Mouse (Mus musculus) heart, adult 11 months (tissue): ENCODE measurements at regions not wholly inside any gene's neighbourhood (a gene's known extent, or its start where the extent isn't known, plus 50 kb on each side); places are given as distances from the start of the nearest gene placed in this dataset.

ENCODE experiments used
- DNase-seq: peaks from one replicate; pipeline ENCODE4 v3.0.0; 2022

DNA sequence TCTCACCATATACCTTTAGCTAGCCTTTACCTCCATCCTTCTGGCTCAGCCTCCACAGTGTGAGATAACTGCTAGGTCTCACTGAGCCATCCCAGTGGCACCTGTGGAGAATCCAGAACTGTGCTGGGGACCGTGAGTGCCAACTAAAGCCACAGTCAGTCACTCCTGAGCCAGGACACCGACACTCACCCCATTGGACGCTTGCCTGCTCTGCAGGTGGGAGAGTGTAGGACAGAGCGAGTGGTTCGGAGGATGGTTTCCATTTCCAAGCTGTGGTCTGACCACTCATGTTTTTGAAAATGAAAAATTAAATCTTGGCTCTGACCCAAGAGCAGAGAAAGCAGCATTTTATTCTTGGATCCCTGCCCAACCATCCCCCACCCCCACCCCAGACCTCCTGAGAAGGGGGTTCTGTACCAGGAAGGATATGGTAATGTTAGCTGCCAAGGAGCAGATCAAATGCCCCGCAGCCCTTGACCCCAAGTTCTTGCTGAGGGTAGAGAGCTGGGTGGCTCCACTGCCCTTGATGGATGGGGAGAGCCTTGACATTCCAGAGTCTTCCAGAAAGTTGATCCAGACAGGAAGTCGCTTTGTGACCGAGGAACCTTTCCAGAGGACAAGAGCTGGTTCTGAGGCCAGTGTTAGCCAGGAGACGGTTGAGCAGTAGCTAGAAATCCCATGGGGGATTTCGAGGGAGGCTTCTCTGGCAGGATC, 83.3 kb upstream of the Smim23 start:
- no peak for DNase-seq

DNA sequence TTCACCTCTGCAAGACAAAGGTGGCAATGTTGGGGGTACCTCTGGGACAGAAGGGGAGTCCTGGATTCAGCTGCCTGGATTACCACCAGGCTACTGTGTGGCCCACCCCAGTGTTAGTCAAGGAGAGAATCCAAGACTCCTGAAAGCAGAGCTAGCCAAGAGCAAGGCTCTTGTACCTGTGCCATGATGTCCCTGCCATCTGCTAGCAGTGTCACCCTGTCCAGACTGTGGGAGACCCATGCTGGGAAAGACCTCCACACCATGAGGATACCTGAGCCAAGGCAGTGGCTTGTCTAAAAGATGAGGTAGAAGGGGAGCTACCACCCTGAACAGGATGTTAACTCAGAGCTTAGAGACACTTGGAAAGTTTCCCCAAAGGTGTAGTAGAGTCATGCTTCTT, 79.6 kb upstream of the Smim23 start:
- DNase-seq = no peak

DNA sequence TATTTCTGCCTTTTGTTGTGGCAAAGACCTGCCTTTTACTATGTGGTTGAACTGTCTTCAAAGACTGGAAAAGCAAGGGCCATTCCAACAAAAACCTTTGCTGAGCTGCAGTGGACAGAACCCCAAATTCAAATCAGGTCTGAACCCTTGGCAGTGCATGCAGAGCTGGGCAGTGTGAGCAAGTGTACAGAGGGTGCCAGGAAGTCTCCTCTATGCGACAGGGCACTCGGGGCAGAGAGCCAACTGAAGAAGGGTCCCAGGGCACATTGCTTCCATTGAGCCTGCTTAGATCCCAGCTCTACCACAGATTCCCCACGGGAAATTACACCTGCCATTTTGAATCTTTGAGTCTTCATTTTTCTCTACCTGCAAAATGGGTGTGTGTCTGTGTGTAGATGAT, 79.0 kb upstream of the Smim23 start:
- DNase-seq = no peak

DNA sequence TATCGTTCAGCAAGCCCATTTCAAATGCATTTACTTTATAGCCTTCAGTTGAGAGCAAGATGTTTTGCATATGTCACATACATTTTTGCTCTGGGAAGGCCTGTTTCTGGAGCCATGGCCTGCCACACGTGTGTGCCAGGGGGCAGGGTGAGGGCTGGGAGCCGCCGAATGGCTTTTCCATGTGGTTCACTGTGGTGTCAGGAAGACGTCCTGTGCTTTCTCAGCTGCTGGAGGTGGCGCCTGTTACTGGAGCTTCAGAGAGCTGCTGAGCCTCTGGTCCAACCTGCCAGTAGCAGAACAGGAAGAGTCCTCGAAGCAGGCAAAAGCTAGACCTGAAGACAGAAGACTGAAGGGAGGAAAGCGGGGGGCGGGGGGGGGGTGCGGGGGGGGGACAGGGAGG, 78.5 kb upstream of the Smim23 start:
- no peak for DNase-seq

DNA sequence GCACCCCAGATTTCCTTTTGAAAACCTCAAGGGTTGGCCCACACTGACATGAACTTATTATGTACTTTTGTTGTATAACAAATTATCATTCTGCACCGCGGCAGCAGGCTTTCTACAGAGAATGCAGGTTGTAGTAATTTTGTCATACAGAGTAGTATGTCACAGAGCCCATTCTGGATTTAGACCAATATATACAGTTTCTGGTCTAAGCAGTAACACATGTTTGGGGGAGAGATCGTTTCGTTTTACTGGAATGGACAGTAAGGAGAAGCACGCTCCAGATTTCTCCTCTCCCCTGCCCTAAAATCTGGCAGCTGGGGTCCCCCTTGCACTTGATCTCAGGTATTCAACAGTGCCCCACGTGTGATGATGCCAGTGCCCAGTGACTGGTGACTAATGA, 76.0 kb upstream of the Smim23 start:
- DNase-seq = no peak

DNA sequence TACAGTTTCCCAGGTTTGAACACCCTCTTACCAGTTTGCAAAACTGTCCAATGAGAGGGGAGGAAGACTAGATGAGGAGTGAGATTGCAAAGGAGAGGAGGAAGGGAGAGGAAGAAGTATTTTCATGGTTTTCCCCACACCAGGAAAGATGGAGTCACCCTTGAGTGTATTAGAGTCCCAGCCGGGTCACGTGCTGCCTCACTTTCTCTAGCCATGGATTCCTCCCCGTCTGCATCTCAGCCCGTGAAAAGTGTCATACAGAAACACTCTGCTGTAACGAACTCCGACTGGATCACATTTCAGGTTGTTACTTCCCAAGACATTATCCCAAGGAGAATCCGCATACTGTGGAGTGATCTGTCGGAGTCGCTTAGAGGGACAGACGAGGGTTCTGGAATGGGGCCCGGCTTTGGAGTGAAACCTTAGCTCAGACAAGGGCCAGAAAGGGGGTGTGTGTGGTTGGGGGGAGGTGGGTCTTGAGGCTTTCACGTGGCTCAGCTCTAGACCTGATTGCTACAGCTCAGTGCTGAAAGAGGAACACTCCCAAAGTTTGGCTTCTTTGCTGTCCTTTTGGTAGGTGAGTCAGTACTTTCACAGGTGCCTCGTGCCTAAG, 75.3 kb upstream of the Smim23 start:
- DNase-seq = peak; percentile 8

DNA sequence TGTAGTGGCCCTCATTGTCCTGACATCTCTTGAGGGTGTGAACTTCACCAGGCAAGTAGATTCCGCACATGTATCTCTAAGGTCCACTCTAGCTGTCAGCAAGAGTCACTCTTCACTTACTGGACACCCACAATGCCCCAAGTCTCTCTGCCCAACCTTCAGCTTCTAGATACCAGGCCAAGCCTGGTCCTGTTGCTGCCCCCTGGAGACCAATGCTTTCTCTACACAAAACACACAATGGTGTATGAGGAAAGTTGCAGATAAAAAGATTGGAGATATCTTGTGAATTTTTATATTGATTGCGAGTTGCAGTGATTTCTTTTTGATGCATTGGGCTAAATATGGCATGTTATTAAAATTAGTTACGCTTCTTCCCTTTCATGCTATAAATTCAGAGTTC, 71.0 kb upstream of the Smim23 start:
- no peak for DNase-seq

DNA sequence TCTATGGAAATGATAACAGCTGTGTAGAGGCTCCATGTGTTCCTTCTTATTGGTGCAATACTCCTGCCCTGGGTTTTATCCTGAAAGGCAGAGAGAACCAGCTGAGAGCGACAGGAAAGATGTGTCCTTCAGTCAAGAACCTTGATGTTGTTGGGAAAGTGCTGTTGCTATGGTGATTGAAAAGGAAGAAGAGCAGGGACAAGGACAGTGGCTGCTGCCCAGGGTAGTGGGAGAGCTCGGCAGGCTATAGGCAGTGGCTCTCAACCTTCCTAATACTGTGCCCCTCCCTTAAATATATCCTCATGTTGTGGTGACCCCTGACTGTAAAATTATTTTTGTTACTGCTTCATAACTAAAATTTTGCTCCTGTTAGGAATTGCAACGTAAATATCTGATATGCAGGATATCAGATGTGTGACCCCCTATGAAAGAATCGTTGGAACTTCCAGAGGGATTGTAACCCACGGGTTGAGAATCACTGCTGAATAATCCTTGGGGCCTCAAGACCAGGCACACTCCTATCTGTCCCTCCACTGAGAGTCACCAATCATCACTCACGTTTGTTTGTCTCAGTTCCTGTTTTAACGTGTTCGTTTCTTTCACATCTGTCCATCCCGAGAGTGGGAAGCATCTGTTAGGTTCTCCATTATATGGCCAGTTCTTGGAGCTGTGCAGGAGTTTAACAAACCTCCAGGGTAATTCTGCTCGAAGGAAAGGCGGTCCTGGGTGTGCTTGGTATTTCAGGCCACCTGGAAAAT, 68.9 kb upstream of the Smim23 start:
- peak; percentile 55 for DNase-seq

DNA sequence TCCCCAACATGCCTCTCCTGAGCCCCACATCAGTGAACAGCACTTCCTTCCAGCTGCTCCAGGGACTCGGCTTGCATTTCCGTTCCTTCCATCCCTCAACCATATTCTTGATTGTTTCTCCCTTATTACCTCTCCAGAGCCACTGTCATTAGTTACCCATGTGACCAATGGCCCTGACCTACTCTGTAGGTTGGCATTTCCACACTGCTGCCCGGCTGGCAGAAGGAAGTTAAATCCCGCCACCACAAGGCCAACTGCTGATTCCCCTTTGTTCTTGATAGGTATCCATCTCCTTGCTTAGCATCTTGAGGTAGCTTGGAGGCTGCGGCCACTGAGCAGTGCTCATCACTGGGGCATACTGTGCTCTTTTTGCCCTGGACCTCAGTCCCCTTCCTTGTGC, 68.1 kb upstream of the Smim23 start:
- no peak for DNase-seq

DNA sequence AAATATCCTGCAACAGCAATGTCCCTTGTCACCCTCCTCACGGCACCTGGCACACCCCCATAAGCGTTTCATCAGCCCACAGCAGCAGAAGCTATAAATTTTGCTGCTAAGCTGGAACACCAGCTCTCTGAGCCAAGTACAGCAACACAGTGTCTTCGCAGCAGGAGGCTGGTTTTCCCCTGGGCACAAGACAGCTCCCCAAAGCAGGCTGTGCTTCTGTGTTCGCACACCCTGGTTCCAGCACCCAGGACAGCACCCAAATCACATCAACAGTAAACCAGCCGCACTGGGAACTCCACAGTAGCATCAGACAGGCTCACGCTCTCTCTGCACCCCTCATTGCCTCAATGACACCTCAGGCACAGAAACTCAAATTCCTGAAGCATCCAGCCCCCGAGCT, 64.8 kb upstream of the Smim23 start:
- DNase-seq = peak; percentile 81

DNA sequence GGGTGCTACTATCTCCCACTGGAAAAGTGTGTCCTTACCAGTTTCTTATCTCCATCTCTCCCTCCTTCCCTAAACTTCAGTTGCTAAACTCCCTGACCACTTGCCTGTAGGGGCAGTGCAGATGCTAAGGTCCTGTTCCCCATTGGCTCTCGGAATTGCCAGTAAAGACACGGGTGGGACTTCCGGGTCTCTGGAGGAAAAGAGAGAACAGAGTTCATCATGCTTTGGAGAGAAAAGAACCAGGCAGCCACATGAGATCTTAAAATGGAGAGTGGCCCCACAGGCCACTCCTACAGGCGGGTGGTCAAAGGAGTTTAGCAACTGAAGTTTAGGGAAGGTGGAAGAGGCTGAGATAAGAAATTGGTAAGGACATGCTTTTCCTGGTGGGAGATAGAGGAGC, 60.3 kb upstream of the Smim23 start:
- no peak for DNase-seq

DNA sequence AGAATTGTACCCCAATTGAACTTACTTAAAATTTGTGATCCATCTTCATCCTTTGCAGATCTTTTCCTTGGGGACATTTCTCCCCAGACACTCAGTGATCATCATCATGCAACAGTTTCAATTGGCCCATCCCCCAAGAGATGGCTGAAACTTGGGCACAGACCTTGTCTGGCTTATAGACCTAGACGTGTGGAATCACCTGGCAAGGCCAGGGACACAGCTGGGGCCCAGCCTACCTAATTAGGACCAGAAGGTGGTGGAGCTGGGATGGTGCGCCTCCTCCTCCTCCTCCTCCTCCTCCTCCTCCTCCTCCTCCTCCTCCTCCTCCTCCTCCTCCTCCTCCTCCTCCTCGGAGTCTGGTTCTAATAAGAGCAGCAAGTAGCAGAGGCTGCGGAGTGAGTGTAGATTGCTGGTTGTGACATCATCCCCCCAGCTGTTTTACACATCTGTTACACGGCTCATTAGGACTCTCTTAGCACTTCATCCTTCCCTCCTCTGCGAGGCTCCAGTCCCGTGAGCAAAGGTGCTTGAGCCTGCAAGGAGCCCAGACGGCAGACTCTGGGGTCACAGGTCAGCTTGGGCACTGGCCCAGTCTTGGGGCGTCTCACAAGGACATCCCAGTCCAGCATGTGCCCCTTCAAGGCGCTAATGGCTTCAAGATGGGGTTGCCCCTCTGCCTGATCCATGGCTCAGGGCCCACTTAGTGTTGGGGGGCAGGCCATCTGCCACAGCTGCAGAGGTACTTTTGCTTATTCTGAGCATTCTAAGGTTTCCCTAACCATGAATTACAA, 58.9 kb upstream of the Smim23 start:
- no peak for DNase-seq

DNA sequence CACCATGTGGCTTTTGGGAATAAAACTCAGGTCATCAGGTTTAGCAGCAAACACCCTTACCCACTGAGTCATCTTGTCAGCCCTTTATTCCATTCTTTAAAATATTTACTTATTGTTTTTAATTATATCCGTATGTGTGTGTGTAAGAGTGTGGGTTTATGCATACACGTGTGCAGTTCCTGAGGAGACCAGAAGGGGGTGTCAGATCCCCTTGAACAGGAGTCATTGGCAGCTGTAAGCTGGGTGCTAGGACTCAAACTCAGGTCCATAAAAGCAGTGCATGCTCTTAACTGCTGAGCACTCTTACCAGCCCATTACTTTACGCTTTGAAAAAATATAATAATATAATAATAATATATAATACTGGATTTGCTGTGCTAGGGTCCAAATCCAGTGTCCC, 54.6 kb upstream of the Smim23 start:
- no peak for DNase-seq
